Mouse (Mus musculus): ENCODE data around the gene Omp. TPM values are rescaled to one million over a fixed set of nuclear protein-coding genes. Genes with fewer than 3 reads are reported as not detected.
"Not testable (repeated sequence)": the region's sequence is repeated elsewhere in the genome, so short reads cannot be mapped to it uniquely, and the experiment has no call there.

Gene Omp
- 2.1 and 2.5 TPM in 2 replicates for polyA plus RNA-seq (2015; fragmentation: Nextera tagmentation; extraction: Ambion mirVana)

DNA sequence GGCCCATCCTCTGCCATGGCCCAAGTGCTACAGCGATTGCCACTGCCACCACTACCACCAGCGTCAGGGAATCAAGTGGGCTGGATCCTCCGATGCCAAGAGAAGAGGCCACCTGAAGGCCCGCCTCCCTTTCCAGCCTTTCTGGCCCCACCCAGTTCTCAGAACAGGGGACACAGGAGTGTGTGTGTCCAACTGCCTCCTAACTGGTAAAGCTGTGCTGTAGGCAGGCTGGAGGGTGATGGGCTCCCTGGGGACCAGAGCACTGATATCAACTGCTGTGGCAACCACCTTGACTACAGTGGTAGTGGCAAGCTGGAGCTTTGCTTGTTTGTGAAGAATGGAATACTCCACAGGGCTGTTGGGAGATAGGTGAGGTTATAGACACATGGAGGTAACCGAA, at the start of gene Omp:
Omp (minus strand) TSS at position 101 of the 400 bp plus-strand sequence.
- Histone ChIP-seq H3K4me3 (replicated peaks; ENCODE audit: low read length) (no peak within 1 kb of the TSS), H3K27ac (ENCODE audit: low read length) (no peak within 1 kb of the TSS), H3K9me3 (replicated peaks; ENCODE audit: control insufficient read depth, low read length) (no peaks in the 10 kb centered on the region), H3K27me3 (ENCODE audit: control insufficient read depth, insufficient read depth, low read length) (no peaks in the 10 kb centered on the region), H3K4me2 (ENCODE audit: low read depth, low read length) (no peak within 1 kb of the TSS), H3K36me3 (ENCODE audit: control insufficient read depth, insufficient read depth, low read length) (no peaks in the 10 kb centered on the region), H3K4me1 (ENCODE audit: control insufficient read depth, insufficient read depth, low read length) (no peaks in the 10 kb centered on the region), H3K9ac (ENCODE audit: low read length) (no peak within 1 kb of the TSS)
- no peak for ATAC-seq (ENCODE audit: insufficient read depth, low FRiP score)
- 85% methylated on average over 5 of the region's 5 CpGs for WGBS

DNA sequence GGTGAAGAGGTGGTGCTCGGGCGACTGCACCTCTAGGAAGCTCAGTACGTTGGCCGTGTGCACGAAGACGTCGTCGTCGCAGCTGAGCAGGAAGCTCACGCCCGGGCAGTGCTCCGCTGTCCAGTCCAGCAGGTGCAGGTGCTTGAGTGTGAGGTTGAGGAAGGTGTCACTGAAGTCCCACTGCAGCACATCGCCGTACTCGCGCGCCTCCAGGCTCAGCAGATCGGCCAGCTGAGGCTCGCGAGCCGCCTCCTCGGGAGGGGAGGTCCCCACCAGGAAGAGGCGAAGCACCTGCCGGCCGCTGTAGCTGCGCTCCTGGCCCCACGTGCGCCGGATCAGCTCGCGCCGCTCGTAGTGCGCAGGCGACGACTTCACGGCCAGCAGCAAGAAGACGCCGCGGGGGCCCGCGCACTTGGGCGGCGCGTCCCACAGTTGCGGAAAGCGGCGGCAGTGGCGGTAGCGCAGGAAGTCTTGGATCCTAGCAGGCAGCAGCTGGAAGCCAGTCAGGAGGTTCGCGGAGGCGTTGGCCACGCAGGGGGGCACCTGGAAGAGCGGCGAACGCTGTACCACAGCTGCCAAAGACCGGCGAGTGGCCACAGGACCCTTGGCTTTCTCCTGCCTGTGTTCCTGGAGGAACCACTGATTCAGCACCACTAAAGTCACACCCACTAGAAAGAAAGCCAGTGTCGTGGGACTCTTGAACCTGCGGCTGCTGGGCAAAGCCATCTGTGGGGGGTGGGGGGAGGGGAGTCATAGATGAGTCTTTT, 48.9 kb upstream of the Omp start:
- Histone ChIP-seq H3K36me3 (ENCODE audit: control insufficient read depth, insufficient read depth, low read length) (no peaks in the 10 kb centered on the region), H3K4me1 (ENCODE audit: control insufficient read depth, insufficient read depth, low read length) (peaks cover 14% of the 10 kb centered on the region), H3K9me3 (replicated peaks; ENCODE audit: control insufficient read depth, low read length) (no peaks in the 10 kb centered on the region), H3K27ac (ENCODE audit: low read length) (no peak overlapping the region), H3K4me3 (replicated peaks; ENCODE audit: low read length) (peak overlapping the region; percentile 43), H3K27me3 (ENCODE audit: control insufficient read depth, insufficient read depth, low read length) (peaks cover 47% of the 10 kb centered on the region), H3K4me2 (ENCODE audit: low read depth, low read length) (peak overlapping the region; percentile 78), H3K9ac (ENCODE audit: low read length) (0 out of 2 replicates have a peak overlapping the region, but pooled peaks have one; percentile 51)
- ATAC-seq (ENCODE audit: insufficient read depth, low FRiP score) = 0 out of 2 replicates have a peak, but pooled peaks have one; percentile 15
- WGBS = 1% methylated on average over 61 of the region's 61 CpGs

DNA sequence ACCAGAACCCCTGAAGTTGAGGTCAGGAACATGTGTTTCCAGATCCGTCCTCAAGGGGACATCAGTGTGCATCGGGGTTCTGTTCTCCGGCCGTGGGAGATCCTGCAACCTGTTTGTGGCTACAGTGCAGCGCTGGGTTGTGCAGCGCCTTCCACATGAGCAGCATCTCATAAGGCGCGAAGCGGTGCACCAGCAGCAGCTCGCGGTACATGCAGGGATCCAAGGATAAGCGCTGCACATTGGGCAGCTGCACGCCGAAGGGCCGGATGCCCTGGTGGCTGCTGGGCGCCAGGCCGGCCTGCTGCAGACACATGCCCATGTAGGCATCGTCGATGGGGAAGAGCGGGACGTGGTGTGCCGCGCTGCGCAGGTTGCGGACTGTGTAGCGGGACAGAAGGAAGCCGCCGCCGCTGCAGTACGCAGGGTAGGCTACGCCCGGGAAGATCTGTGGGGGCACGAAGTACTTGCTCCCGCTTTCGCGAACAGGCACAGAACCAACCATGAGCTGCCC, 48.3 kb upstream of the Omp start:
- Histone ChIP-seq H3K4me1 (ENCODE audit: control insufficient read depth, insufficient read depth, low read length) (peaks cover 14% of the 10 kb centered on the region), H3K4me2 (ENCODE audit: low read depth, low read length) (peak overlapping the region; percentile 78), H3K9me3 (replicated peaks; ENCODE audit: control insufficient read depth, low read length) (no peaks in the 10 kb centered on the region), H3K27ac (ENCODE audit: low read length) (no peak overlapping the region), H3K4me3 (replicated peaks; ENCODE audit: low read length) (peak overlapping the region; percentile 43), H3K9ac (ENCODE audit: low read length) (no peak overlapping the region), H3K27me3 (ENCODE audit: control insufficient read depth, insufficient read depth, low read length) (peaks cover 47% of the 10 kb centered on the region), H3K36me3 (ENCODE audit: control insufficient read depth, insufficient read depth, low read length) (no peaks in the 10 kb centered on the region)
- ATAC-seq (ENCODE audit: insufficient read depth, low FRiP score) = no peak
- 3% methylated on average over 36 of the region's 36 CpGs for WGBS

DNA sequence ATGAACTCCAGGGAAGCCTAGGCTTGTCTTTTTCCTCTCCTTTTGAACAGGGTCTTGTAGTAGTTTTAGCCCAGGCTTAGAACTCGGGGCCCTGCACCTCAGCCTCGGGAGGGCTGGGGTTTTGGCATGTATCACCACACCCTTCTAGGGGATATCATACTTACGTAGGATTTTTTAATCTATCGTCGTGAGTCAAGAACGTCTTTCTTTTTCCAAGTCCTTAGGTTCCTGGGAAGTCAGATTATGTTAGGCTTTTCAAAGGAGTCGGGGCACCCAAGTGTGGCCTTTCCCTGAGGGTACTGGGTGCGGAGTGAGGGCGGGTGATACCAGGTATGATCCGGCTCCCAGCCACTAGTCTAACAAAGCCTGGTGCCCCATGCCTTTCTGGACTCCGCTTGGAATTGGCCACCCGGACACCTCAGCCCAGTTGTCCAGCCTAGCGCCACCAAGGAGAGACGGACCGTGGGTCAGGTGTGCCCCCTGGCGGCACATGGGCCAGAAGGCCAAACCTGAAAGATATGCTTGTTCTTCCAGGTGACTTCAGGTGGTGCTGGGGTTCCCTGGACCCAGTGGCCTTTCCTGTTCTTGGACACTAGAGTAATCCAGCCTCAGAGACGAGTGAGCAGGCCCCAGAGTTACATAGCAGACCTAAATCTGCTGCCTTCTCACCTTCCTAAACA, 46.4 kb upstream of the Omp start:
- peaks cover 14% of the 10 kb centered on the region for H3K4me1 ChIP-seq (ENCODE audit: control insufficient read depth, insufficient read depth, low read length)
- H3K9ac ChIP-seq (ENCODE audit: low read length) = no peak overlapping the region
- no peak for ATAC-seq (ENCODE audit: insufficient read depth, low FRiP score)
- no peak overlapping the region for H3K4me2 ChIP-seq (ENCODE audit: low read depth, low read length)
- WGBS = 62% methylated on average over 17 of the region's 17 CpGs
- peaks cover 47% of the 10 kb centered on the region for H3K27me3 ChIP-seq (ENCODE audit: control insufficient read depth, insufficient read depth, low read length)
- no peaks in the 10 kb centered on the region for H3K9me3 ChIP-seq (replicated peaks; ENCODE audit: control insufficient read depth, low read length)
- no peak overlapping the region for H3K4me3 ChIP-seq (replicated peaks; ENCODE audit: low read length)
- no peaks in the 10 kb centered on the region for H3K36me3 ChIP-seq (ENCODE audit: control insufficient read depth, insufficient read depth, low read length)
- no peak overlapping the region for H3K27ac ChIP-seq (ENCODE audit: low read length)

DNA sequence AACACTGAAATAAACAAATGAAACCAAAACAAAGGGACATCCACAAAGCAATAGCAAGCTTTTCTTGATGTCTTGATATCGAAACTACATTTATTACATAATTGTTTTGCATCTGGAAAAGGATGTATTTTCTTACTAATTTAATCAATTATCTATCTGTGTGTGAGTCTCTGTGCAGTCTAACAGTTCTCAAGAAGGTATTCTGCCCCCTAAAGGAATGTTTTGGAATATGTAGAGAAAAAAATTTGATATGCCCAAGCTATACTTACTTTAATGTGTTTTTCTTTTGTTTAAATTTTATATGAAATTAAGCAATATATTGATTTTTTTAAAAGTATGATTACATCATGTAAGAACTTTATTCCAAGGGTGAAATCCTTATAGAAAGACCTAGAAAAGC, 45.3 kb upstream of the Omp start:
- H3K9ac ChIP-seq (ENCODE audit: low read length) = no peak overlapping the region
- WGBS = 89% methylated on average over 1 of the region's 1 CpGs
- peaks cover 14% of the 10 kb centered on the region for H3K4me1 ChIP-seq (ENCODE audit: control insufficient read depth, insufficient read depth, low read length)
- H3K4me2 ChIP-seq (ENCODE audit: low read depth, low read length) = no peak overlapping the region
- H3K4me3 ChIP-seq (replicated peaks; ENCODE audit: low read length) = no peak overlapping the region
- H3K27ac ChIP-seq (ENCODE audit: low read length) = no peak overlapping the region
- no peaks in the 10 kb centered on the region for H3K36me3 ChIP-seq (ENCODE audit: control insufficient read depth, insufficient read depth, low read length)
- H3K27me3 ChIP-seq (ENCODE audit: control insufficient read depth, insufficient read depth, low read length) = peaks cover 40% of the 10 kb centered on the region
- no peak for ATAC-seq (ENCODE audit: insufficient read depth, low FRiP score)
- H3K9me3 ChIP-seq (replicated peaks; ENCODE audit: control insufficient read depth, low read length) = no peaks in the 10 kb centered on the region

DNA sequence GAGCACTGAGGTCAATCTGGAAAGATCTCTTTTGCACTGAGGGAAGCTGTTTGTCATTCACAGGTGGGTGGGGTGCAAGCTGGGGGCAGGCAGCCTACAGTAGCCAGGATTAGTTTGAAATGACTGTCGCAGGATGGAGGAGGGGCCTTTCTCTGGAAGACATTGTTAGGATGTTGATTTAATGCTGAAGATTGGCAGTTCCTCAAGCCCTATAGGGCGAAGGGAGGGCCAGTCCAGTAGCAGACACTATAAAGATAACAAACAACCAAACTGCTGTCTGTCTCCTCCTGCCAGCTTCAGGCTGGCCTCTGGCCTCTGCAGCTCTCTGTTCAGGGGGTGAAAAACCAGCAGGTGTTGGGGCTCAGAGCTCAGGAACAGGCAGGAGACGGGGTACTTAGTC, 44.4 kb upstream of the Omp start:
- no peak overlapping the region for H3K9ac ChIP-seq (ENCODE audit: low read length)
- no peak overlapping the region for H3K27ac ChIP-seq (ENCODE audit: low read length)
- H3K27me3 ChIP-seq (ENCODE audit: control insufficient read depth, insufficient read depth, low read length) = peaks cover 31% of the 10 kb centered on the region
- peaks cover 14% of the 10 kb centered on the region for H3K4me1 ChIP-seq (ENCODE audit: control insufficient read depth, insufficient read depth, low read length)
- ATAC-seq (ENCODE audit: insufficient read depth, low FRiP score) = no peak
- 24% methylated on average over 3 of the region's 3 CpGs for WGBS
- no peaks in the 10 kb centered on the region for H3K36me3 ChIP-seq (ENCODE audit: control insufficient read depth, insufficient read depth, low read length)
- H3K4me3 ChIP-seq (replicated peaks; ENCODE audit: low read length) = no peak overlapping the region
- no peak overlapping the region for H3K4me2 ChIP-seq (ENCODE audit: low read depth, low read length)
- H3K9me3 ChIP-seq (replicated peaks; ENCODE audit: control insufficient read depth, low read length) = no peaks in the 10 kb centered on the region

DNA sequence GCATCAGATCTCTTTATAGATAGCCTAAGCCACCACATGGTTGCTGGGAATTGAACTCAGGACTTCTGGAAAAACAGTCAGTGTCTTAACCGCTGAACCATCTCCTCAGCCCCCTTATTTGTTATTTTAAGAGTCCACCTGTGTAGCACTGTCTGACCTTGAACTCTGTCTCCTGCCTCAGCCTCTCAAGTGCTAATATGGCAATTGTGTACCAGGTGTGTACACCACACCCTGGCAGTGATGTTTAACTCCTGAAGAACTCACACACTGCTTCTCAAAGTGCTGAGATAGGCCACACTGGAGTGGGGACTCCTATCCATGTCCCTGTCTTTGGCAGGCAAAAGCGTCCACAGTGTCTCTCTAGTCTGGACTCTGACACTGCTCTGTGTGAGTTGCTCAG, 43.4 kb upstream of the Omp start:
- Histone ChIP-seq H3K9me3 (replicated peaks; ENCODE audit: control insufficient read depth, low read length) (no peaks in the 10 kb centered on the region), H3K4me3 (replicated peaks; ENCODE audit: low read length) (no peak overlapping the region), H3K4me2 (ENCODE audit: low read depth, low read length) (no peak overlapping the region), H3K27ac (ENCODE audit: low read length) (no peak overlapping the region), H3K36me3 (ENCODE audit: control insufficient read depth, insufficient read depth, low read length) (no peaks in the 10 kb centered on the region), H3K27me3 (ENCODE audit: control insufficient read depth, insufficient read depth, low read length) (peaks cover 21% of the 10 kb centered on the region), H3K9ac (ENCODE audit: low read length) (no peak overlapping the region), H3K4me1 (ENCODE audit: control insufficient read depth, insufficient read depth, low read length) (peaks cover 6% of the 10 kb centered on the region)
- ATAC-seq (ENCODE audit: insufficient read depth, low FRiP score) = no peak
- 80% methylated on average over 2 of the region's 2 CpGs for WGBS

DNA sequence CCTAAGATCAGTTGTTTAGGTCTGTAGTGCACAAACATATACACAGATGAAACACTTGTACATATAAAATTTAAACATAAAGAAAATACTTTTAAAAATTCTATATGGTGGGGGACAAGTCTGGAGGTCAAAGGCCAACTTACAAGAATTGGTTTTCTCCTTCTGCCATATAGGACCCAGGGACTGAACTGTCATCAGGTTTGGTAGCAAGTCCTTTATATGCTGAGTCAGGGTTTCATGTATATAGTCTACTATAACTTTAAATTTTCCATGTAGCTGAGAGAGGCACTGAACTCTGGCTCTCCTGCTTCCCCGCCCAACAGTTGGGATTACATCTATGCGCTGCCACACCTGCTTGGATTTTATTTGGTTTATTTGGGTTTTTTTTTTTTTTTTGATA, 42.9 kb upstream of the Omp start:
- H3K9me3 ChIP-seq (replicated peaks; ENCODE audit: control insufficient read depth, low read length) = no peaks in the 10 kb centered on the region
- 79% methylated on average over 2 of the region's 2 CpGs for WGBS
- no peaks in the 10 kb centered on the region for H3K36me3 ChIP-seq (ENCODE audit: control insufficient read depth, insufficient read depth, low read length)
- no peak overlapping the region for H3K4me3 ChIP-seq (replicated peaks; ENCODE audit: low read length)
- H3K4me1 ChIP-seq (ENCODE audit: control insufficient read depth, insufficient read depth, low read length) = peaks cover 1% of the 10 kb centered on the region; the same call in 1 of the 2 replicates
- H3K27me3 ChIP-seq (ENCODE audit: control insufficient read depth, insufficient read depth, low read length) = peaks cover 16% of the 10 kb centered on the region
- ATAC-seq (ENCODE audit: insufficient read depth, low FRiP score) = no peak
- no peak overlapping the region for H3K4me2 ChIP-seq (ENCODE audit: low read depth, low read length)
- H3K27ac ChIP-seq (ENCODE audit: low read length) = no peak overlapping the region
- H3K9ac ChIP-seq (ENCODE audit: low read length) = no peak overlapping the region

DNA sequence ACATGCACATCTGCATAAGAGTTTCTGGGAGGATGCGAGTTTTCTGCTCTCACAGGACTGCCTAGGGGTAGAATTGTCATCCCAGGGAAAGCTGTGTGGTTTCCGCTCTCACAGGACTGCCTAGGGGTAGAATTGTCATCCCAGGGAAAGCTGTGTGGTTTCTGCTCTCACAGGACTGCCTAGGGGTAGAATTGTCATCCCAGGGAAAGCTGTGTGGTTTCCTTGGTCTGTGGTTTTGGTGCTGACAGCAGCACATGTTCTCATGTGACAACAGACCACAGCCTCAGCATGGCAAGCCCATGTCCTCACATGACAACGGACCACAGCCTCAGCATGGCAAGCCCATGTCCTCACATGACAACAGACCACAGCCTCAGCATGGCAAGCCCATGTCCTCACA, 42.0 kb upstream of the Omp start:
- 83% methylated on average over 3 of the region's 3 CpGs for WGBS
- not testable (repeated sequence) for H3K4me2 ChIP-seq (ENCODE audit: low read depth, low read length); H3K9ac ChIP-seq (ENCODE audit: low read length)

More for the DNA sequence above, 42.0 kb upstream of the Omp start:
- not testable (repeated sequence) for H3K4me3 ChIP-seq (replicated peaks; ENCODE audit: low read length); H3K9me3 ChIP-seq (replicated peaks; ENCODE audit: control insufficient read depth, low read length); H3K36me3 ChIP-seq (ENCODE audit: control insufficient read depth, insufficient read depth, low read length); H3K4me1 ChIP-seq (ENCODE audit: control insufficient read depth, insufficient read depth, low read length); H3K27me3 ChIP-seq (ENCODE audit: control insufficient read depth, insufficient read depth, low read length); H3K27ac ChIP-seq (ENCODE audit: low read length); ATAC-seq (ENCODE audit: insufficient read depth, low FRiP score)

All from stomach, embryonic 16.5 days (tissue).